Mouse (Mus musculus) hindbrain, embryonic 11.5 days (tissue): ENCODE data around the gene Rps27l. TPM values are rescaled to one million over a fixed set of nuclear protein-coding genes. Genes with fewer than 3 reads are reported as not detected.

ENCODE experiments used
- ATAC-seq: fragments of 200-750 bp; cut with Nextera tagmentation; 2 replicates; pipeline ENCODE4 v1.8.0; 2017; ENCODE audit warnings: mild to moderate bottlenecking, moderate TSS enrichment, moderate library complexity; ENCODE audit not compliant: low FRiP score
- DNase-seq: peaks from one replicate; pipeline ENCODE4 v3.0.0-alpha.2; 2015; ENCODE audit warnings: low spot score
- H3K27ac ChIP-seq: fragments of 300-500 bp; sonication (generic); 2 replicates; pipeline ENCODE4 v1.5.1; 2014; ENCODE audit warnings: mild to moderate bottlenecking, low read depth, low read length
- H3K27me3 ChIP-seq: fragments of 300-500 bp; sonication (generic); 2 replicates; pipeline ENCODE4 v1.6.1; 2014; ENCODE audit warnings: mild to moderate bottlenecking, low read length, moderate library complexity, mixed read lengths; ENCODE audit not compliant: control insufficient read depth, insufficient read depth
- H3K36me3 ChIP-seq: fragments of 300-500 bp; sonication (generic); 2 replicates; pipeline ENCODE4 v1.6.1; 2014; ENCODE audit warnings: mild to moderate bottlenecking, low read length, moderate library complexity, mixed read lengths; ENCODE audit not compliant: control insufficient read depth, insufficient read depth
- H3K4me1 ChIP-seq: fragments of 300-500 bp; sonication (generic); replicated peaks from 2 replicates; pipeline ENCODE4 v1.6.1; 2014; ENCODE audit warnings: low read length, mixed read lengths; ENCODE audit not compliant: control insufficient read depth, insufficient read depth
- H3K4me2 ChIP-seq: fragments of 300-500 bp; sonication (generic); replicated peaks from 2 replicates; pipeline ENCODE4 v1.6.1; 2014; ENCODE audit warnings: mild to moderate bottlenecking, low read depth, low read length
- H3K4me3 ChIP-seq: fragments of 300-500 bp; sonication (generic); 2 replicates; pipeline ENCODE4 v1.5.1; 2014; ENCODE audit warnings: low read depth, low read length
- H3K9ac ChIP-seq: fragments of 300-500 bp; sonication (generic); 2 replicates; pipeline ENCODE4 v1.6.1; 2014; ENCODE audit warnings: low read depth, low read length
- H3K9me3 ChIP-seq: fragments of 300-500 bp; sonication (generic); 2 replicates; pipeline ENCODE4 v1.6.1; 2016; ENCODE audit warnings: low read length; ENCODE audit not compliant: control insufficient read depth
- WGBS: fragments of 180-500 bp; shearing (Covaris S2); extraction: QIAGEN DNeasy Blood & Tissue Kit; methylation state at CpG from one replicate; pipeline ENCODE4 v1.1.7; 2014; 5-methylcytosine and 5-hydroxymethylcytosine counted together
- polyA plus RNA-seq: library from polyadenylated mRNA; unstranded; fragments of >200 nt; fragmentation: Nextera tagmentation; extraction: Ambion mirVana; gene quantifications from 2 replicates; pipeline ENCODE4 v1.2.1, GENCODE M21; 2014

The Rps27l gene
- polyA plus RNA-seq, 1 experiment from 2014 or later, result 603 TPM

- no peak overlapping the region for H3K9ac ChIP-seq
- H3K4me3 ChIP-seq, result no peak overlapping the region
- no peak overlapping the region for H3K4me2 ChIP-seq
- H3K4me1 ChIP-seq, result peaks cover 4% of the 10 kb centered on the region; the same call in 1 of the 2 replicates
- H3K9me3 ChIP-seq, result no peaks in the 10 kb centered on the region
- no peak for ATAC-seq
- H3K27me3 ChIP-seq, result no peaks in the 10 kb centered on the region
- no peaks in the 10 kb centered on the region for H3K36me3 ChIP-seq
- no peak for DNase-seq
- no peak overlapping the region for H3K27ac ChIP-seq
- WGBS, result 66% methylated on average over 7 of the region's 7 CpGs
These were observed 15.5 kb upstream of the Rps27l start for GRCm38 (mm10) chr9:66930351-66930750.

GRCm38 (mm10) chr9:66933869-66934808, 11.7 kb upstream of the Rps27l start:
- peak overlapping the region; percentile 3; the same call in 1 of the 2 replicates for H3K9ac ChIP-seq
- no peaks in the 10 kb centered on the region for H3K27me3 ChIP-seq
- no peak overlapping the region for H3K4me2 ChIP-seq
- H3K36me3 ChIP-seq, result no peaks in the 10 kb centered on the region
- no peak overlapping the region for H3K4me3 ChIP-seq
- H3K4me1 ChIP-seq, result peaks cover 4% of the 10 kb centered on the region; the same call in 1 of the 2 replicates
- no peaks in the 10 kb centered on the region for H3K9me3 ChIP-seq
- DNase-seq (peak; percentile 40), ATAC-seq (peak; percentile 53; the same call in 1 of the 2 replicates)
- H3K27ac ChIP-seq, result peak overlapping the region; percentile 63
- 53% methylated on average over 19 of the region's 19 CpGs for WGBS

DNA sequence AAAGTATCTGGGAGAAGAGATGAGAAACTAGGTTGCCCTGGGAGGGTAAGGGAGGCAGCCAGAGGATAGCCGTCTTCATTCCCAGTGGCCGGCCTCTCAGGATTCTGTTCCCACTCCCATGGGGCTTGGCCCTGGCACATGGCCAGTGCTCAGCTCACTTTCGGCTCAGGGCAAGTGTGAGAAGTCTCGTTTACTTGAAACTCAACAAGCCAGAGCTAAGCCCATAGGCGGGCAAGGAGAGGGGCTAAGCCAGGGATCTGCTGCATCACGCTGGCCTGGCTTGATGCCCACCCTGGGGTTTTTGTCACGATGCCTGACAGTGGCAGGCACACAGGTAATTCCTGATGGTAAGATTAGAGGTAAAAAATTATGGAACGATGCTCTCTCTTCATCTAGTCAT, 8.4 kb upstream of the Rps27l start:
- DNase-seq, result no peak
- Histone ChIP-seq H3K9ac (no peak overlapping the region), H3K36me3 (no peaks in the 10 kb centered on the region), H3K9me3 (no peaks in the 10 kb centered on the region), H3K4me1 (peaks cover 4% of the 10 kb centered on the region; the same call in 1 of the 2 replicates), H3K4me3 (no peak overlapping the region), H3K27me3 (no peaks in the 10 kb centered on the region), H3K27ac (no peak overlapping the region), H3K4me2 (no peak overlapping the region)
- WGBS, result 84% methylated on average over 8 of the region's 8 CpGs
- ATAC-seq, result no peak

DNA sequence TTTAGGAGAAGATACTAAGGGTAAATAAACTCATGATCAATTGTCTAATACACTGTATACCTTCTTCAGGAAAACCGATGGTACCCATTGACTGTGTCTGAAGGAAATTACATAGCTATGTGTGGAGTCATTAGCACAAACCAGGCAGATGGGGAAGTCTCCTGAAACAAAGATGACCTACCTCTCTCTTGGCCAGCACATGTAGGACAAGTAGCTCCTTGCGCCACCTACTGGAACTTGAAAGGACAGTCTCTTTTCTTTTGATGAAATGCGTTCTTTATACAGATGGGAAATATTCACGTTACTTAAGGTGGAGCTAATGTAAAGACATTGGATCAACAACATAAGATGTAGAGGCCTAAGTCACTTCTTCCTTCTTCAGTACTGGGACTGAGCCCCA, 7.0 kb upstream of the Rps27l start:
- Histone ChIP-seq H3K27me3 (no peaks in the 10 kb centered on the region), H3K4me3 (no peak overlapping the region), H3K36me3 (no peaks in the 10 kb centered on the region), H3K9ac (no peak overlapping the region), H3K4me2 (no peak overlapping the region), H3K27ac (no peak overlapping the region), H3K4me1 (no peaks in the 10 kb centered on the region), H3K9me3 (no peaks in the 10 kb centered on the region)
- ATAC-seq (no peak), DNase-seq (peak; percentile 83)
- WGBS, result 9% methylated on average over 4 of the region's 4 CpGs

GRCm38 (mm10) chr9:66945161-66945560, 725 bp upstream of the Rps27l start:
- Histone ChIP-seq H3K9ac (peak overlapping the region; percentile 90), H3K36me3 (peaks cover 2% of the 10 kb centered on the region; the same call in 1 of the 2 replicates), H3K9me3 (no peaks in the 10 kb centered on the region), H3K27ac (peak overlapping the region; percentile 94), H3K4me1 (no peaks in the 10 kb centered on the region), H3K4me3 (peak overlapping the region; percentile 91), H3K27me3 (no peaks in the 10 kb centered on the region), H3K4me2 (peak overlapping the region; percentile 49)
- no peak for ATAC-seq
- no peak for DNase-seq
- WGBS, result 26% methylated on average over 4 of the region's 4 CpGs

GRCm38 (mm10) chr9:66948536-66948935, 2.6 kb downstream of the Rps27l start:
- WGBS, result 97% methylated on average over 2 of the region's 2 CpGs
- Histone ChIP-seq H3K9me3 (no peaks in the 10 kb centered on the region), H3K4me1 (no peaks in the 10 kb centered on the region), H3K4me3 (no peak overlapping the region), H3K4me2 (no peak overlapping the region), H3K36me3 (peaks cover 2% of the 10 kb centered on the region; the same call in 1 of the 2 replicates), H3K27ac (no peak overlapping the region), H3K9ac (no peak overlapping the region), H3K27me3 (no peaks in the 10 kb centered on the region)
- DNase-seq (no peak), ATAC-seq (no peak)

GRCm38 (mm10) chr9:66952321-66952720, 6.4 kb downstream of the Rps27l start:
- Histone ChIP-seq H3K9me3 (no peaks in the 10 kb centered on the region), H3K36me3 (peaks cover 2% of the 10 kb centered on the region; the same call in 1 of the 2 replicates), H3K4me2 (no peak overlapping the region), H3K9ac (no peak overlapping the region), H3K4me1 (no peaks in the 10 kb centered on the region), H3K4me3 (no peak overlapping the region), H3K27me3 (no peaks in the 10 kb centered on the region), H3K27ac (no peak overlapping the region)
- ATAC-seq, result no peak
- no peak for DNase-seq
- 83% methylated on average over 8 of the region's 8 CpGs for WGBS

- Histone ChIP-seq H3K4me3 (no peak overlapping the region), H3K27me3 (no peaks in the 10 kb centered on the region), H3K4me1 (no peaks in the 10 kb centered on the region), H3K4me2 (no peak overlapping the region), H3K27ac (no peak overlapping the region), H3K9me3 (no peaks in the 10 kb centered on the region), H3K36me3 (peaks cover 2% of the 10 kb centered on the region; the same call in 1 of the 2 replicates), H3K9ac (no peak overlapping the region)
- ATAC-seq (no peak), DNase-seq (no peak)
- 92% methylated on average over 2 of the region's 2 CpGs for WGBS
These were observed 7.0 kb downstream of the Rps27l start for GRCm38 (mm10) chr9:66952886-66953285.

DNA sequence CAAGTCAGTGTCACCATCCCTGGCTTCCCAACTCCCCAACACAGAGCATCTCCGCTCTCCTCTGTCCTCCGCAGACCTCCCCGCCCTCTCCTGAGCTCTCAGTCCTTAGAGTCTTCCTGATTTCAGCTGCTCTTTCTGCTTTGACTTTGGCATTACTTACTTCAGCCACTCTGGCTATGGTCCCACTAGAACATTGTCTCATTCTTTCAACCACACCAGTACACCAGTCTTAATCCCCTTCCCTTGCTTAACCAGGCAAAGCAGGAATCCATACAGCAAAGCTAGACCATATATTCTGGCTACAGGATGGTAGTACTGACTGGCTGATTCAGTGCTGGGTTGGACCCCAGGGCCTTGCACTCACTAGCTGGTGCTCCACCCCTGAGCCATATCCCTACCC, 11.6 kb downstream of the Rps27l start:
- Histone ChIP-seq H3K4me2 (no peak overlapping the region), H3K27ac (no peak overlapping the region), H3K9ac (no peak overlapping the region), H3K4me1 (no peaks in the 10 kb centered on the region), H3K4me3 (no peak overlapping the region), H3K36me3 (no peaks in the 10 kb centered on the region), H3K27me3 (no peaks in the 10 kb centered on the region), H3K9me3 (no peaks in the 10 kb centered on the region)
- ATAC-seq (no peak), DNase-seq (no peak)
- 88% methylated on average over 3 of the region's 3 CpGs for WGBS
